Mouse (Mus musculus) urinary bladder, postnatal 25 days (tissue): Measurements from ENCODE around the gene Ccdc171.
"Not testable (repeated sequence)": the region's sequence is repeated elsewhere in the genome, so short reads cannot be mapped to it uniquely, and the experiment has no call there.

Experiments used
- DNase-seq: peaks from one replicate; pipeline ENCODE4 v3.0.0; 2022; ENCODE audit warnings: low spot score

Gene Ccdc171

GRCm38 (mm10) chr4:83657021-83657420 lies 131.7 kb downstream of the Ccdc171 start:
- DNase-seq = no peak

GRCm38 (mm10) chr4:83658415-83658814 lies 133.1 kb downstream of the Ccdc171 start:
- DNase-seq = no peak

GRCm38 (mm10) chr4:83659411-83659810 lies 134.1 kb downstream of the Ccdc171 start:
- DNase-seq = no peak

GRCm38 (mm10) chr4:83661519-83662271 lies 136.3 kb downstream of the Ccdc171 start:
- DNase-seq = no peak

GRCm38 (mm10) chr4:83662301-83662700 lies 137.0 kb downstream of the Ccdc171 start:
- no peak for DNase-seq

GRCm38 (mm10) chr4:83669552-83669951 lies 144.2 kb downstream of the Ccdc171 start:
- DNase-seq = no peak

GRCm38 (mm10) chr4:83675308-83675707 lies 150.0 kb downstream of the Ccdc171 start:
- not testable (repeated sequence) for DNase-seq

- no peak for DNase-seq
Measured at GRCm38 (mm10) chr4:83676444-83676843, 151.1 kb downstream of the Ccdc171 start.

GRCm38 (mm10) chr4:83681081-83681480 lies 155.7 kb downstream of the Ccdc171 start:
- DNase-seq = no peak

- no peak for DNase-seq
Measured at GRCm38 (mm10) chr4:83682866-83683265, 157.5 kb downstream of the Ccdc171 start.

- DNase-seq = no peak
Measured at GRCm38 (mm10) chr4:83700190-83700589, 174.8 kb downstream of the Ccdc171 start.

GRCm38 (mm10) chr4:83716996-83717395 lies 191.7 kb downstream of the Ccdc171 start:
- no peak for DNase-seq

GRCm38 (mm10) chr4:83719816-83720215 lies 194.5 kb downstream of the Ccdc171 start:
- DNase-seq = no peak

GRCm38 (mm10) chr4:83725136-83725535 lies 199.8 kb downstream of the Ccdc171 start:
- no peak for DNase-seq

- no peak for DNase-seq
Measured at GRCm38 (mm10) chr4:83739137-83739890, 214.0 kb downstream of the Ccdc171 start.

GRCm38 (mm10) chr4:83739891-83740277 lies 214.5 kb downstream of the Ccdc171 start:
- no peak for DNase-seq

- DNase-seq = no peak
Measured at GRCm38 (mm10) chr4:83742806-83743460, 217.6 kb downstream of the Ccdc171 start.

- DNase-seq = no peak
Measured at GRCm38 (mm10) chr4:83775136-83775535, 249.8 kb downstream of the Ccdc171 start.

- no peak for DNase-seq
Measured at GRCm38 (mm10) chr4:83780044-83780443, 254.7 kb downstream of the Ccdc171 start.

- no peak for DNase-seq
Measured at GRCm38 (mm10) chr4:83785115-83785514, 259.8 kb downstream of the Ccdc171 start.

- no peak for DNase-seq
Measured at GRCm38 (mm10) chr4:83791811-83792210, 266.5 kb downstream of the Ccdc171 start.

- DNase-seq = no peak
Measured at GRCm38 (mm10) chr4:83794315-83794922, 269.1 kb downstream of the Ccdc171 start.
